Mouse (Mus musculus) left cerebral cortex, adult 8-10 months (tissue): ENCODE measurements around the gene Pm20d1. TPM values are rescaled to one million over a fixed set of nuclear protein-coding genes. Genes with fewer than 3 reads are reported as not detected.

Source experiments
- DNase-seq, 2 experiments: peaks; one replicate each; pipeline ENCODE4 v3.0.0; 2022; ENCODE audit warnings: low spot score in 2 of 2
- total RNA-seq, 4 experiments: library from RNA; stranded (reverse); gene quantifications; 2 replicates each; pipeline ENCODE4 v1.2.4; 2022

Pm20d1 gene
- 1 to 10 TPM; 2.1 to 3.3 (median 2.4) TPM for total RNA-seq

DNA sequence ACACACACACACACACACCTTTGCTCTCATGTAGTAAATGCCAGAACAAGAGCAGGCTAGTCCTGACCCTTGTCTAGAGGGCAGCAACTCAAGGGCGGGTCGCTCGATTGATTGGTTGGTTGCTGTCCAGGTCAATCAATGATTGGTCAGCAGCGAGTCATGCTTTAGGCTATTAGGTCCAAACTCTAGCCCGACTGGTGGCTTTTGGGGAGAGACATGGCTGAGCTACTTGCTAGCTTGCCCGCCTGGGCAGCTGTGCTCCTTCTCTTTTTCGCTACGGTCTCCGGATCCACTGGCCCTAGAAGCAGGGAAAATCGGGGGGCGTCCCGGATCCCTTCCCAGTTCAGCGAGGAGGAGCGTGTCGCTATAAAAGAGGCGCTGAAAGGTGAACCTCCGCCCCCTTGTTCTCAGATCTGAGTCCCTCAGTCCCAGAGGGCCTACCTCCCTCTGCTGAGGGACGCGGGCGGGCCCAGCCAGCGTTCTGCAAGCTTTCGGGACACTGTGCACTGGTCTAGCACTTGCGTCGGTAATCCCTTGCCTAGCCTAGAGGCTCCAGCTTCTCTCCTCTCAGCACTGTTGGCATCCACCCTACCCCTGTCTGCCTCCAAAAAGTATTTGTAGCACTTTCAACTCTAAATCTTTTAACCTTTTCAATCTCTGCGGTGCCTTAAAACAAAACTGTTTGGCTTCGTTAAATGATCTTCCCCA is at the start of gene Pm20d1:
Pm20d1 (plus strand) TSS at position 180 of the 708 bp plus-strand sequence.
- DNase-seq, result peak in 1 of 2 experiments; percentile 5

GRCm38 (mm10) chr1:131747761-131748160 is 49.4 kb upstream of the Pm20d1 start:
- DNase-seq, result no peak

DNA sequence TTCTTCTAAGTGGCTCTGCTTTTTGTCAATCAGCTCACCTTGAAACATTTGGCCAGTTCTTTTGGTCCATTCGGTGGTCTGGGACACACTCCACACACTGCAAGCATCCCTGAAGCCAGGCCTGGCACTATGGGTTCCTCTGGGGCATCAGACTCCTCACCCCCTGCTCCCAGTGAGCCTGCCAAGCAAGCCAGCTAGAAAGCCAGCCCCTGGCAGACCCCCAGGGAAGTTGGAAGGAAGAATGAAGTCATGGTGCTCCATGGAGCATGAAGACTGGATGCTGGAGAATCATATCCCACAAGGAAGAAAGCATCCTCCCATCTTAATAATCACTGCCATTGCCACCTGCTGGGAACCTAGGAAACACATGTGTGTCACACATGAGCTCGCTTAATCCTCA is 48.5 kb upstream of the Pm20d1 start:
- DNase-seq, result no peak

GRCm38 (mm10) chr1:131749706-131750545 is 47.3 kb upstream of the Pm20d1 start:
- DNase-seq, result no peak

DNA sequence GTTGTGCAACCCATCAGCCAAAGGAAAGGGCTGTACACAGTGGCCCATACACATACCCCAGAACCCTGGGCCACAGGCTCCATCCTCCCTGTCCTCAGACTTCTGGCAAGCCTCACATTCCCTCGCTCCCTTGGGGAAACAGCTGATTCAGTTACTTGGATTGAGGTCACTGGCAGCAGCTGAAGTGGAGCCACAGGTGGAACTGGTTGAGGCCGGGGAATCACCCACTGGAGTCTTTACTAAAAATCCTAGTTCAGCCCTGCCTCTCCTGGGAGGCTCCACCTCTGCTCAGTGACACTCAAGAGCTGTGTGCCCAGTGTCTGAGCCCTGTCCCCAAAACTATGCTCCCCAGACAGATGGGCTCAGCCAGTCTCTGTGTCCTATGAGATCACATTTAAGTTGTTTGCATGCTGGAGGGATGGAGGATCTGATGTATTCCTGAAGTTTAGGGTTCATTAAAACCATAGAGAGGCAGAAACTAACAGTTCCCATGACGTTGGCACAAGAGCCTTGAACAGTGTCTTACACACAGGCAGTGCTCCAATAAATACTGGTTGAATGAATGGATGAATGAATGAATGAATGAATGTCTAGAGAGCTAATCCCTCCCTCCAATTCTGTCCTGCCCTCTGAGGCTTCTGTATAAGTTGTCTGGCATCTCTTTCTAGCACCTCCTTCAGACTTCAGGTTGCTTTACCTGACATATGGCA is 45.8 kb upstream of the Pm20d1 start:
- DNase-seq, result no peak

GRCm38 (mm10) chr1:131751891-131752311 is 45.3 kb upstream of the Pm20d1 start:
- no peak for DNase-seq

GRCm38 (mm10) chr1:131754212-131754829 is 42.9 kb upstream of the Pm20d1 start:
- DNase-seq, result no peak

- DNase-seq, result peak in 1 of 2 experiments; percentile 65
These were observed 42.3 kb upstream of the Pm20d1 start for GRCm38 (mm10) chr1:131754916-131755315.

GRCm38 (mm10) chr1:131757211-131757610 is 40.0 kb upstream of the Pm20d1 start:
- no peak for DNase-seq

DNA sequence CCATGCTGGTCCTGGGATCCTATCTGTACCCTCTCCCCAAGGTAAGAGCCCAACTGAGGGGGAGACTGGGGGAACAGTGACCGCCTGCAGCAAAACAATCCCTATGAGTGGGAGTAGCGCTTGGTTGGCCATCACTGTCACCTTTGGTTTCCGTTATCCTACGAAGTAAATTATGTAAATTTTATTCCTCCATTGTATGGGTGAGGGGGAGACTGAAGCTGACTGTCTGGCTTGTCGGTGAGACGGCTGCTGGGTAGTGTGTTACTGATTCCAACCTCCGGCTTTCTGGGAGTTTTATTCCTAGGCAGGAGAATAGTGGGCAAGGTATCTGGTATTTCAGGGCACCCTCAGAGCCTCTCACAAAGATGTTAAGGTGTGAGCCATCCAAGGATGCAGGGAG is 38.4 kb upstream of the Pm20d1 start:
- DNase-seq, result no peak

- no peak for DNase-seq
These were observed 37.3 kb upstream of the Pm20d1 start for GRCm38 (mm10) chr1:131759667-131760427.

DNA sequence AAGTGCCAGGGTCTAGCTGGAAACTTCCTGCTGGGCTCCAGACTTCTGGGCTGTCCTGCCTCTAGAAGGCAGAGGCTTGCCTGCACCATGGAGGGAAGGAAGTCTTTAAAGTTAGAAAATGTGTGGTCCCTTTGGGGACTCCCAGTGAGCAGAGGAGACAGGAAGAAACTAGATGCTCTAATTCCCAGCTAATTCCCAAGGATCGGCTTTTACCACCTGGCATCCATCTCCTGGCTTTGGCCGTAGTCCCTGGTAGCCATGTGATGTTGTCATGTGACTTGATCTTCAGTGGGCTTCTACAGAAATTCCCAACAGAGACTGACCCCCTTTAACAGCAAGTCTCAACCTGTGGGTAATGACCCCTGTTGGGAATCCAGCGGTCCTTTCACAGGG is 36.8 kb upstream of the Pm20d1 start:
- no peak for DNase-seq

- no peak for DNase-seq
These were observed 35.9 kb upstream of the Pm20d1 start for GRCm38 (mm10) chr1:131761079-131761831.

DNA sequence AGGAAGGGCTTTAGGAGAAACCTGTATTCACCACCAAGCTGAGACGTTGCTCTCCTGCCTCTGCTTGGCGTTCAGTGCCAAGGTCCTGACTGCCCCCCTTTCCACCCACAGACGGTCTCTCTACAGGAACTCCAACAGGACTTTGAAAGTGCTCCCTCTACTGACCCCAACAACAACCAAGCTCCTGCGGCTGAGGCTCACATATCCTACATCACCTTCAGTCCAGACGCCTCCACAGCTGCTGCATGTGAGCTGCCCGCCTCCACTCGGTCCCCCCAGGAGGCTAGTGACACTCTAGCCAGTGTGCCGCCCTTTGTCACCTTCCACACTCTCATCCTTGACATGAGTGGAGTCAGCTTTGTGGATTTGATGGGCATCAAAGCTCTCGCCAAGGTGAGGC is 33.5 kb upstream of the Pm20d1 start:
- no peak for DNase-seq

- no peak for DNase-seq
These were observed 32.4 kb upstream of the Pm20d1 start for GRCm38 (mm10) chr1:131764581-131765338.

GRCm38 (mm10) chr1:131765357-131766001 is 31.7 kb upstream of the Pm20d1 start:
- DNase-seq, result peak; percentile 43 to 88

GRCm38 (mm10) chr1:131769296-131769695 is 27.9 kb upstream of the Pm20d1 start:
- DNase-seq, result no peak

- peak; percentile 30 to 80 for DNase-seq
These were observed 26.5 kb upstream of the Pm20d1 start for GRCm38 (mm10) chr1:131770656-131771055.

DNA sequence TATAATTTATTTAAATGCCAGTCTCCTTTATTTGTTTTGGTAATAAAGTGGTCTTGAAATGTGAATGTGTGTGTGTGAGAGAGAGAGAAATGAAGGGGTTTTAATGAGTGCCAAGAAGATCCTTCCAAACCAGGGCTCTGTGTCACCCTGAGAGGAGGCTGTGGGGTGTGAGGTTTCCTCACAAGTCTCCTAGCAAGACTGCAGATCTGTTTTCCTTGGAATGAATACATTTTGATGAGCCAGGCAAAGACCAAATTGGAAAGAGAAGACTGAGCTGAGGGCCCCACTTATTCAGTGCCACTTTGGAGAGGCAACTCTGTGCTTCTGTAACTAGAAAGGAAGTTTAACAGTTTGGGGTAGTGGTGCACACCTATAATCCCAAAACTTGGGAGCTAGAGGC is 25.7 kb upstream of the Pm20d1 start:
- no peak for DNase-seq
